Mouse (Mus musculus): Measurements from ENCODE around the gene Rhbg.
A peak's percentile ranks its signal among the peaks of the same experiment; 100 is the strongest.
"Not testable (repeated sequence)": the region's sequence is repeated elsewhere in the genome, so short reads cannot be mapped to it uniquely, and the experiment has no call there.

The Rhbg gene

GRCm38 (mm10) chr3:88254268-88254926 lies at the start of gene Rhbg:
Gene Rhbg (minus strand): TSS chr3:88254709.
- no peak for DNase-seq (ENCODE audit: low read depth, low spot score)

GRCm38 (mm10) chr3:88299172-88299571 lies 44.7 kb upstream of the Rhbg start:
- DNase-seq (ENCODE audit: low read depth, low spot score), result no peak

GRCm38 (mm10) chr3:88297321-88297851 lies 42.9 kb upstream of the Rhbg start:
- peak; percentile 44 for DNase-seq (ENCODE audit: low read depth, low spot score)

GRCm38 (mm10) chr3:88296561-88297318 lies 42.2 kb upstream of the Rhbg start, which contains the start of the genes Tsacc and Cct3:
Gene Tsacc (minus strand): TSS chr3:88296999.
Gene Cct3 (plus strand): TSS chr3:88297116.
- DNase-seq (ENCODE audit: low read depth, low spot score), result peak; percentile 100

- no peak for DNase-seq (ENCODE audit: low read depth, low spot score)
These were observed 41.6 kb upstream of the Rhbg start for GRCm38 (mm10) chr3:88296110-88296560.

- DNase-seq (ENCODE audit: low read depth, low spot score), result not testable (repeated sequence)
These were observed 40.8 kb upstream of the Rhbg start for GRCm38 (mm10) chr3:88295272-88295671.

GRCm38 (mm10) chr3:88291970-88292369 lies 37.5 kb upstream of the Rhbg start:
- DNase-seq (ENCODE audit: low read depth, low spot score), result peak; percentile 72

- peak; percentile 73 for DNase-seq (ENCODE audit: low read depth, low spot score)
These were observed 33.7 kb upstream of the Rhbg start for GRCm38 (mm10) chr3:88288133-88288713.

GRCm38 (mm10) chr3:88287110-88287509 lies 32.6 kb upstream of the Rhbg start, which contains the start of gene Gm38392:
Gene Gm38392 (minus strand): TSS chr3:88287210.
- no peak for DNase-seq (ENCODE audit: low read depth, low spot score)

GRCm38 (mm10) chr3:88285565-88285895 lies 31.0 kb upstream of the Rhbg start:
- DNase-seq (ENCODE audit: low read depth, low spot score), result not testable (repeated sequence)

- DNase-seq (ENCODE audit: low read depth, low spot score), result peak; percentile 55
These were observed 30.5 kb upstream of the Rhbg start for GRCm38 (mm10) chr3:88284815-88285564.

- DNase-seq (ENCODE audit: low read depth, low spot score), result peak; percentile 96
These were observed 26.8 kb upstream of the Rhbg start for GRCm38 (mm10) chr3:88281141-88281916.

GRCm38 (mm10) chr3:88280035-88280434 lies 25.5 kb upstream of the Rhbg start:
- DNase-seq (ENCODE audit: low read depth, low spot score), result peak; percentile 67

GRCm38 (mm10) chr3:88276529-88277143 lies 22.1 kb upstream of the Rhbg start:
- DNase-seq (ENCODE audit: low read depth, low spot score), result peak; percentile 95

GRCm38 (mm10) chr3:88276121-88276520 lies 21.6 kb upstream of the Rhbg start:
- no peak for DNase-seq (ENCODE audit: low read depth, low spot score)

GRCm38 (mm10) chr3:88274002-88274401 lies 19.5 kb upstream of the Rhbg start:
- DNase-seq (ENCODE audit: low read depth, low spot score), result peak; percentile 75

- DNase-seq (ENCODE audit: low read depth, low spot score), result no peak
These were observed 17.4 kb upstream of the Rhbg start for GRCm38 (mm10) chr3:88271859-88272258.

- not testable (repeated sequence) for DNase-seq (ENCODE audit: low read depth, low spot score)
These were observed 16.8 kb upstream of the Rhbg start for GRCm38 (mm10) chr3:88271298-88271697.

- no peak for DNase-seq (ENCODE audit: low read depth, low spot score)
These were observed 14.5 kb upstream of the Rhbg start for GRCm38 (mm10) chr3:88268991-88269390.

- not testable (repeated sequence) for DNase-seq (ENCODE audit: low read depth, low spot score)
These were observed 13.5 kb upstream of the Rhbg start for GRCm38 (mm10) chr3:88268014-88268413.

Measured in ES-CJ7 (cell line).